Mouse (Mus musculus) MEL (cell line): ENCODE measurements at regions not wholly inside any gene's neighbourhood (a gene's known extent, or its start where the extent isn't known, plus 50 kb on each side); places are given as distances from the start of the nearest gene placed in this dataset.

Source experiments
- DNase-seq: peaks from one replicate; pipeline ENCODE4 v3.0.0; 2011; ENCODE audit warnings: low read depth, low spot score
- H3K27ac ChIP-seq: 2 replicates; pipeline ENCODE4 v1.5.1; 2012; ENCODE audit warnings: low read depth, mild to moderate bottlenecking, control low read depth, low read length, moderate library complexity; ENCODE audit not compliant: control insufficient read depth
- H3K27me3 ChIP-seq, 2 experiments: fragments of 150-350 bp in 1 of 2; sonication (generic) in 1 of 2; 2 replicates each; pipeline ENCODE4 v1.6.1; 2012; ENCODE audit warnings: low read length in 2 of 2, mild to moderate bottlenecking in 2 of 2, improper control_type of control experiment in 1 of 2, moderate library complexity in 1 of 2; ENCODE audit not compliant: insufficient read depth in 2 of 2, control insufficient read depth in 1 of 2
- H3K36me3 ChIP-seq, 2 experiments: 2 replicates each; pipeline ENCODE4 v1.6.1; 2012 to 2014; ENCODE audit warnings: low read length in 2 of 2, improper control_type of control experiment in 1 of 2, inconsistent platforms in 1 of 2, mild to moderate bottlenecking in 1 of 2; ENCODE audit not compliant: insufficient read depth in 2 of 2, control insufficient read depth in 1 of 2
- H3K4me1 ChIP-seq, 2 experiments: fragments of 150-350 bp in 1 of 2; sonication (generic) in 1 of 2; 2 replicates each; pipeline ENCODE4 v1.6.1; 2012; ENCODE audit warnings: low read length in 2 of 2, improper control_type of control experiment in 1 of 2, mild to moderate bottlenecking in 1 of 2; ENCODE audit not compliant: insufficient read depth in 2 of 2, control insufficient read depth in 1 of 2
- H3K4me3 ChIP-seq, 2 experiments: fragments of 150-350 bp in 1 of 2; sonication (generic) in 1 of 2; 2 replicates each; pipeline ENCODE4 v1.5.1; 2012; ENCODE audit warnings: low read depth in 2 of 2, low read length in 2 of 2, mild to moderate bottlenecking in 2 of 2, moderate library complexity in 2 of 2, control low read depth in 1 of 2, improper control_type of control experiment in 1 of 2; ENCODE audit not compliant: control insufficient read depth in 1 of 2, insufficient read depth in 1 of 2
- H3K79me2 ChIP-seq: 2 replicates; pipeline ENCODE4 v1.6.1; 2012; ENCODE audit warnings: mild to moderate bottlenecking, low read length, moderate library complexity; ENCODE audit not compliant: control insufficient read depth, poor library complexity, insufficient read depth
- H3K9ac ChIP-seq: 2 replicates; pipeline ENCODE4 v1.6.1; 2012; ENCODE audit warnings: low read depth, mild to moderate bottlenecking, control low read depth, low read length, moderate library complexity; ENCODE audit not compliant: control insufficient read depth, poor library complexity, severe bottlenecking
- H3K9me3 ChIP-seq: fragments of 150-350 bp; sonication (generic); replicated peaks from 2 replicates; pipeline ENCODE4 v1.6.1; 2012; ENCODE audit warnings: mild to moderate bottlenecking, low read length, improper control_type of control experiment, moderate library complexity; ENCODE audit not compliant: insufficient read depth
- CHD1 ChIP-seq: IDR thresholded peaks from 2 replicates; pipeline ENCODE4 v1.6.1; 2012; ENCODE audit warnings: low read depth, mild to moderate bottlenecking, inconsistent platforms, low read length, improper control_type of control experiment
- CHD2 ChIP-seq: IDR thresholded peaks from 2 replicates; pipeline ENCODE4 v1.6.1; 2011; ENCODE audit warnings: low read length, improper control_type of control experiment
- ETS1 ChIP-seq: IDR thresholded peaks from 2 replicates; pipeline ENCODE4 v1.6.1; 2012; ENCODE audit warnings: low read depth, mild to moderate bottlenecking, inconsistent platforms, low read length, improper control_type of control experiment, moderate library complexity
- GABPA ChIP-seq: IDR thresholded peaks from 2 replicates; pipeline ENCODE4 v1.6.1; 2012; ENCODE audit warnings: low read depth, mild to moderate bottlenecking, inconsistent platforms, low read length, improper control_type of control experiment, moderate library complexity
- GATA1 ChIP-seq: IDR thresholded peaks from 2 replicates; pipeline ENCODE4 v1.6.1; 2011; ENCODE audit warnings: low read depth, low read length, improper control_type of control experiment
- HCFC1 ChIP-seq: IDR thresholded peaks from 2 replicates; pipeline ENCODE4 v1.6.1; 2012; ENCODE audit warnings: low read depth, mild to moderate bottlenecking, inconsistent platforms, low read length, improper control_type of control experiment, moderate library complexity
- JUND ChIP-seq: IDR thresholded peaks from 2 replicates; pipeline ENCODE4 v1.6.1; 2011; ENCODE audit warnings: low read depth, mild to moderate bottlenecking, improper control_type of control experiment, low read length
- KAT2A ChIP-seq: conservative IDR thresholded peaks from 2 replicates; pipeline ENCODE4 v1.6.1; 2012; ENCODE audit warnings: low read depth, low read length, improper control_type of control experiment, inconsistent platforms
- MAFK ChIP-seq: IDR thresholded peaks from 2 replicates; pipeline ENCODE4 v1.6.1; 2011; ENCODE audit warnings: low read depth, mild to moderate bottlenecking, low read length, improper control_type of control experiment, borderline replicate concordance
- MAX ChIP-seq: IDR thresholded peaks from 2 replicates; pipeline ENCODE4 v1.6.1; 2011; ENCODE audit warnings: low read length, improper control_type of control experiment
- MEF2A ChIP-seq: IDR thresholded peaks from 2 replicates; pipeline ENCODE4 v1.6.1; 2014; ENCODE audit warnings: low read depth, mild to moderate bottlenecking, inconsistent platforms, low read length, improper control_type of control experiment; ENCODE audit not compliant: poor library complexity, insufficient replicate concordance, severe bottlenecking; ENCODE audit errors: extremely low read depth
- MYC ChIP-seq: IDR thresholded peaks from 2 replicates; pipeline ENCODE4 v1.6.1; 2011; ENCODE audit warnings: low read depth, mild to moderate bottlenecking, low read length, improper control_type of control experiment, moderate library complexity
- NRF1 ChIP-seq: IDR thresholded peaks from 2 replicates; pipeline ENCODE4 v1.6.1; 2014; ENCODE audit warnings: low read depth, mild to moderate bottlenecking, inconsistent platforms, low read length, improper control_type of control experiment, moderate library complexity; ENCODE audit not compliant: poor library complexity, insufficient read depth, severe bottlenecking
- POLR2A ChIP-seq, 2 experiments: IDR thresholded peaks; 2 replicates each; pipeline ENCODE4 v1.6.1; 2011 to 2012; ENCODE audit warnings: low read length in 2 of 2, mild to moderate bottlenecking in 2 of 2, control low read depth in 1 of 2, improper control_type of control experiment in 1 of 2, low read depth in 1 of 2, moderate library complexity in 1 of 2; ENCODE audit not compliant: control insufficient read depth in 1 of 2, insufficient read depth in 1 of 2, poor library complexity in 1 of 2
- POLR2AphosphoS5 ChIP-seq: IDR thresholded peaks from 2 replicates; pipeline ENCODE4 v1.6.1; 2012; ENCODE audit warnings: low read depth, borderline replicate concordance, mild to moderate bottlenecking, inconsistent platforms, low read length, moderate library complexity, mixed read lengths
- SIN3A ChIP-seq: IDR thresholded peaks from 2 replicates; pipeline ENCODE4 v1.6.1; 2012; ENCODE audit warnings: low read length, improper control_type of control experiment, inconsistent platforms
- TBP ChIP-seq: IDR thresholded peaks from 2 replicates; pipeline ENCODE4 v1.8.0; 2011; ENCODE audit warnings: low read depth, low read length, improper control_type of control experiment
- USF2 ChIP-seq, 2 experiments: IDR thresholded peaks; 2 replicates each; pipeline ENCODE4 v1.6.1; 2011 to 2012; ENCODE audit warnings: improper control_type of control experiment in 2 of 2, low read length in 2 of 2, borderline replicate concordance in 1 of 2, inconsistent platforms in 1 of 2, low read depth in 1 of 2, mild to moderate bottlenecking in 1 of 2; ENCODE audit not compliant: insufficient read depth in 1 of 2
- ZC3H11A ChIP-seq: IDR thresholded peaks from 2 replicates; pipeline ENCODE4 v1.6.1; 2012; ENCODE audit warnings: low read depth, mild to moderate bottlenecking, inconsistent platforms, low read length, improper control_type of control experiment
- ZMIZ1 ChIP-seq: IDR thresholded peaks from 2 replicates; pipeline ENCODE4 v1.6.1; 2012; ENCODE audit warnings: low read depth, mild to moderate bottlenecking, inconsistent platforms, low read length, improper control_type of control experiment, moderate library complexity

- TF ChIP-seq CHD2: no peak
- TF ChIP-seq HCFC1: no peak
- no peak for TF ChIP-seq CHD1
- TF ChIP-seq GABPA: no peak
- TF ChIP-seq ETS1: no peak
- no peak for TF ChIP-seq POLR2AphosphoS5
- TF ChIP-seq ZC3H11A: no peak
- TF ChIP-seq MYC: no peak
- no peak for TF ChIP-seq USF2 (IDR thresholded peaks at IDR 0.05; ENCODE audit: borderline replicate concordance in 1 of 2, insufficient read depth in 1 of 2, low read depth in 1 of 2, low read length in 2 of 2)
- no peak for TF ChIP-seq MAX
- TF ChIP-seq MEF2A: no peak
- no peak for TF ChIP-seq TBP
- TF ChIP-seq JUND: no peak
- TF ChIP-seq SIN3A: no peak
- TF ChIP-seq MAFK: no peak
- TF ChIP-seq, all 39 proteins: peak for 0
- DNase-seq: no peak
- Histone ChIP-seq H3K36me3 (no peaks in the 10 kb centered on the region), H3K27ac (no peak overlapping the region), H3K27me3 (no peaks in the 10 kb centered on the region), H3K79me2 (no peaks in the 10 kb centered on the region), H3K4me1 (no peaks in the 10 kb centered on the region), H3K4me3 (no peak overlapping the region), H3K9ac (no peak overlapping the region), H3K9me3 (no peaks in the 10 kb centered on the region)
Measured at GRCm38 (mm10) chr2:133338150-133338549, 213.8 kb upstream of the Bmp2 start.

- Histone ChIP-seq H3K4me3 (no peak overlapping the region), H3K79me2 (no peaks in the 10 kb centered on the region), H3K4me1 (no peaks in the 10 kb centered on the region), H3K36me3 (no peaks in the 10 kb centered on the region), H3K27me3 (no peaks in the 10 kb centered on the region), H3K9me3 (no peaks in the 10 kb centered on the region), H3K27ac (no peak overlapping the region), H3K9ac (no peak overlapping the region)
- DNase-seq: no peak
- no peak for TF ChIP-seq GATA1
- no peak for TF ChIP-seq ZC3H11A
- TF ChIP-seq NRF1: no peak
- TF ChIP-seq USF2 (IDR thresholded peaks at IDR 0.05; ENCODE audit: borderline replicate concordance in 1 of 2, insufficient read depth in 1 of 2, low read depth in 1 of 2, low read length in 2 of 2): no peak
- TF ChIP-seq KAT2A: no peak
- no peak for TF ChIP-seq POLR2A (IDR thresholded peaks at IDR 0.05; ENCODE audit: control insufficient read depth in 1 of 2, insufficient read depth in 1 of 2, low read depth in 1 of 2, low read length in 2 of 2, poor library complexity in 1 of 2)
- TF ChIP-seq POLR2AphosphoS5: no peak
- no peak for TF ChIP-seq JUND
- no peak for TF ChIP-seq ZMIZ1
- TF ChIP-seq ETS1: no peak
Measured at GRCm38 (mm10) chr2:133341352-133341751, 210.6 kb upstream of the Bmp2 start.
